ENCODE assay signal across 30 mouse cellular contexts in genomic region chr14:46594151-46594550, GRCm38 (mm10).
DNase-seq lines count a peak whose midpoint lies in the region; ATAC-seq and TF ChIP-seq lines count a peak whose summit lies in the region.
"Had no signal": no experiment of that assay in that cellular context is flagged by ENCODE, and none has a peak within 500 bp of the region (broad histone marks: within the 10 kb centered on the region; RNA-seq: fewer than 3 reads in every experiment).

No protein-coding gene starts in this region.

- no peak for ATAC-seq in heart, embryonic 12.5 days (ENCODE audit: insufficient number of reproducible peaks, low FRiP score)
- no peak for ATAC-seq in kidney, embryonic 15.5 days (replicated peaks; ENCODE audit: low FRiP score)
- ATAC-seq in Patski = peak; percentile 26
- ATAC-seq: hindbrain, postnatal 0 days; intestine, embryonic 15.5 days; lung, postnatal 0 days; midbrain, embryonic 13.5 days had no signal

- in situ Hi-C loops in Patski (cut with MboI; ENCODE audit: low pct_unique_long_range_greater_than_20kb) = no loop called here

- POLR2A ChIA-PET in Patski (lab: Charles Lee) = interaction anchor here (0.8 kb wide), 1 partner anchor 40 kb away, joined by 3 read pairs; no protein-coding TSS in a partner anchor

- peak; percentile 11 for DNase-seq in heart, adult 8-10 months (ENCODE audit: low spot score)
- DNase-seq in kidney, postnatal 10 days = no peak
- DNase-seq in Muller cell, postnatal 12 days (ENCODE audit: inconsistent ontology term) = peak; percentile 86
- DNase-seq in Patski (ENCODE audit: low read depth, low spot score) = peak; percentile 57
- no peak for DNase-seq in layer of hippocampus, adult 18-20 months (ENCODE audit: low spot score in 2 of 2)
- no peak for DNase-seq in ovary, postnatal 10 days (ENCODE audit: low spot score)
- DNase-seq: adrenal gland, adult 8-10 months; B cell, adult 2 months; cerebellum, adult 2 months; cerebellum, postnatal 25 days; lung, adult 18-20 months; lung, postnatal 4 days; retina, postnatal 1 day; right cerebral cortex, postnatal 25 days; spleen, adult 18-20 months; thymus, postnatal 14 days had no signal

- 0 out of 2 replicates have a peak, but pooled peaks cover 2% of the 10 kb centered on the region for H3K9me3 ChIP-seq in heart, embryonic 12.5 days (replicated peaks)
- no peaks in the 10 kb centered on the region for H3K9me3 ChIP-seq in kidney, embryonic 15.5 days (replicated peaks)
- H3K9me3 ChIP-seq: embryonic facial prominence, embryonic 12.5 days; forebrain, embryonic 12.5 days; heart, embryonic 13.5 days; hindbrain, embryonic 12.5 days; intestine, embryonic 15.5 days; limb, embryonic 13.5 days; midbrain, embryonic 13.5 days had no signal

- H3K4me1 ChIP-seq in heart, embryonic 12.5 days (replicated peaks) = no peaks in the 10 kb centered on the region
- peaks cover 28% of the 10 kb centered on the region for H3K4me1 ChIP-seq in kidney, embryonic 15.5 days
- H3K4me1 ChIP-seq: forebrain, embryonic 12.5 days; hindbrain, embryonic 12.5 days; intestine, embryonic 15.5 days; megakaryocyte, embryonic 14.5 days; midbrain, embryonic 13.5 days had no signal

- CTCF ChIA-PET in Patski (lab: Charles Lee) = interaction anchor here (1.2 kb wide), 1 partner anchor 9 kb away, joined by 3 read pairs; no protein-coding TSS in a partner anchor

- H3K27me3 ChIP-seq in heart, embryonic 12.5 days (replicated peaks) = no peaks in the 10 kb centered on the region
- no peaks in the 10 kb centered on the region for H3K27me3 ChIP-seq in kidney, embryonic 15.5 days
- no peaks in the 10 kb centered on the region for H3K27me3 ChIP-seq in Patski
- H3K27me3 ChIP-seq: heart, embryonic 13.5 days; hindbrain, embryonic 12.5 days; intestine, embryonic 15.5 days; megakaryocyte, embryonic 14.5 days; midbrain, embryonic 13.5 days had no signal

- no peak overlapping the region for H3K27ac ChIP-seq in heart, embryonic 12.5 days (ENCODE audit: poor library complexity, severe bottlenecking)
- H3K27ac ChIP-seq in kidney, embryonic 15.5 days = peak overlapping the region; percentile 52; the same call in 1 of the 2 replicates
- H3K27ac ChIP-seq: embryonic facial prominence, embryonic 12.5 days; forebrain, embryonic 12.5 days; heart, embryonic 13.5 days; hindbrain, embryonic 12.5 days; hindbrain, postnatal 0 days; intestine, embryonic 15.5 days; limb, embryonic 13.5 days; midbrain, embryonic 13.5 days had no signal

- H3K9ac ChIP-seq in heart, embryonic 12.5 days = no peak overlapping the region
- H3K9ac ChIP-seq in kidney, embryonic 15.5 days = no peak overlapping the region
- H3K9ac ChIP-seq: embryonic facial prominence, embryonic 12.5 days; forebrain, embryonic 12.5 days; heart, embryonic 13.5 days; hindbrain, embryonic 12.5 days; intestine, embryonic 15.5 days; limb, embryonic 13.5 days; midbrain, embryonic 13.5 days had no signal

- H3K36me3 ChIP-seq in heart, embryonic 12.5 days = no peaks in the 10 kb centered on the region
- H3K36me3 ChIP-seq in kidney, embryonic 15.5 days = no peaks in the 10 kb centered on the region
- H3K36me3 ChIP-seq: embryonic facial prominence, embryonic 12.5 days; forebrain, embryonic 12.5 days; heart, embryonic 13.5 days; hindbrain, embryonic 12.5 days; intestine, embryonic 15.5 days; limb, embryonic 13.5 days; midbrain, embryonic 13.5 days had no signal

- 68% methylated on average over 3 of the region's 3 CpGs for WGBS in heart, embryonic 12.5 days
- 12% methylated on average over 3 of the region's 3 CpGs for WGBS in kidney, embryonic 15.5 days

- TF ChIP-seq CTCF in Patski (IDR thresholded peaks at IDR 0.05) = no peak

- no peak overlapping the region for H3K4me2 ChIP-seq in heart, embryonic 12.5 days
- peak overlapping the region; percentile 20; the same call in 1 of the 2 replicates for H3K4me2 ChIP-seq in kidney, embryonic 15.5 days
- H3K4me2 ChIP-seq: embryonic facial prominence, embryonic 12.5 days; forebrain, embryonic 12.5 days; heart, embryonic 13.5 days; hindbrain, embryonic 12.5 days; intestine, embryonic 15.5 days; limb, embryonic 13.5 days; liver, embryonic 11.5 days; midbrain, embryonic 13.5 days had no signal

- H3K4me3 ChIP-seq in heart, embryonic 12.5 days = no peak overlapping the region
- no peak overlapping the region for H3K4me3 ChIP-seq in kidney, embryonic 15.5 days (replicated peaks)
- H3K4me3 ChIP-seq: embryonic facial prominence, embryonic 12.5 days; erythroblast, embryonic 14.5 days; forebrain, embryonic 12.5 days; heart, embryonic 13.5 days; hindbrain, embryonic 12.5 days; intestine, embryonic 15.5 days; limb, embryonic 13.5 days; megakaryocyte, embryonic 14.5 days; midbrain, embryonic 13.5 days had no signal

Comparison
In these comparisons a context has a peak if more than half of its experiments do, and no peak if none do; other contexts are left out.
1. DNase-seq: peak in heart, adult 8-10 months (single experiment), Muller cell, postnatal 12 days (single experiment) and Patski (single experiment); none in kidney, postnatal 10 days (single experiment), layer of hippocampus, adult 18-20 months (0 of 2) and ovary, postnatal 10 days (single experiment).